Mouse (Mus musculus) olfactory bulb, adult 2 months (tissue): ENCODE data around the gene Oca2.

Experiments
- CTCF ChIP-seq: fragments of 200-500 bp; IDR thresholded peaks from 2 replicates; pipeline ENCODE4 v1.5.1; 2012; ENCODE audit warnings: low read depth, mild to moderate bottlenecking, low read length, moderate library complexity; ENCODE audit not compliant: insufficient read depth
- POLR2A ChIP-seq: fragments of 200-500 bp; IDR thresholded peaks from 2 replicates; pipeline ENCODE4 v1.6.1; 2012; ENCODE audit warnings: mild to moderate bottlenecking, low read depth, low read length, moderate library complexity; ENCODE audit not compliant: insufficient read depth

GRCm38 (mm10) chr7:56291468-56292115 lies 52.0 kb downstream of the Oca2 start:
- TF ChIP-seq CTCF (no peak), POLR2A (no peak)
